Mouse (Mus musculus): ENCODE data around the gene Efemp2.

The Efemp2 gene

GRCm38 (mm10) chr19:5510031-5511026, 36.6 kb downstream of the Efemp2 start, which contains the start of gene Snx32:
Snx32 (minus strand) TSS chr19:5510538.
- DNase-seq = peak; percentile 97

- no peak for DNase-seq
These were observed 37.4 kb downstream of the Efemp2 start for GRCm38 (mm10) chr19:5511074-5511632.

GRCm38 (mm10) chr19:5512091-5513004, 38.6 kb downstream of the Efemp2 start:
- DNase-seq = no peak

- DNase-seq = no peak
These were observed 39.2 kb downstream of the Efemp2 start for GRCm38 (mm10) chr19:5513005-5513349.

GRCm38 (mm10) chr19:5515840-5516777, 42.4 kb downstream of the Efemp2 start:
- DNase-seq = no peak

- DNase-seq = no peak
These were observed 43.3 kb downstream of the Efemp2 start for GRCm38 (mm10) chr19:5516906-5517505.

- DNase-seq = no peak
These were observed 45.0 kb downstream of the Efemp2 start for GRCm38 (mm10) chr19:5518721-5519120.

DNA sequence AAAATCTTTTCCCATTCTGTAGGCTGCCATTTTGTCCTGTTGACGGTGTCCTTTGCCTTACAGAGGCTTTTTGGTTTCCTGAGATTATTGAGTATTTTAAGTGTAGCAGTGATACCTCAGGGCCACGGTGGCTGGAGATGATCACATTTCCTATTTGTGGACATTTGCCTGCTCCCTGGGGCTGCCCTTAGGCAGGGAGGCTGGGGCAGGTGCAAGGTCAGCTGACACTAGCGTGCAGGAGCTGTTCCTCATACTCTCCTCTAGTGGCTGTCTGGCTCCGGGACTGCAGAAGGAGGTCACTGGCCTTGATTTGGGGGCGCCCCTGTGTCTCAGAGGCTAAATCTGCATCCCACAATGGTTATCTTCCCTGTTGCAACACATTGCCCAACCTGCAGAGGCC, 51.5 kb downstream of the Efemp2 start:
- DNase-seq = no peak

- DNase-seq = peak; percentile 95
These were observed 55.8 kb downstream of the Efemp2 start for GRCm38 (mm10) chr19:5529325-5530137.

DNA sequence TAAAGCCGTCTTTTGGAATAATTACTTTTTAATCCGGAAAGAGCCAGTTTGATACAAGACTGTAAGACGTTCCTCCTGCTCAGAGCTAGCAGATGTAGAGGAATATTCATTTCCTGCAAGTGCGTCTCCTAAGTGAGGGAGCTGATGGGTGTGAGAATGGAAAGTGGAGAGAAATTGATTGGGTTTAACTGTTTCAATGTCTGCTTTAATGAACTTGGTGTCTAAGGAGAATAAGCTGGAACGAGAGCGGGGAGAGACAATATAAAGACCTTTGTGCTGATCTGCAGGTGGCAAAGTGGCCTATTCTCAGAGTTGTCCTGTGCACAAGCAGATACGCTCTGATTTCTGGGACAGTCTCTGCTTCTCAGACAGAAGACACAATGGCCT, 56.4 kb downstream of the Efemp2 start:
- no peak for DNase-seq

Data from embryo, embryonic 11 days (tissue).